Mouse (Mus musculus): Measurements from ENCODE around the gene Adal. TPM values are rescaled to one million over a fixed set of nuclear protein-coding genes. Genes with fewer than 3 reads are reported as not detected.

Gene Adal
- total and polyA plus RNA-seq, 3 experiments = 4.6 to 9.1 (median 8.6) TPM

GRCm38 (mm10) chr2:121139266-121140017, 786 bp upstream of the Adal start:
- peak overlapping the region; percentile 99 for H3K27ac ChIP-seq
- H3K4me3 ChIP-seq = peak overlapping the region; percentile 88
- 9% methylated on average over 29 of the region's 29 CpGs for WGBS
- intact Hi-C loops (cut with DNase I) = loop anchor here (1.0 kb wide), 1 partner anchor 31 kb away; the partner anchor contains the start of gene Tubgcp4
- peak; percentile 64; the same call in 1 of the 2 replicates for TF ChIP-seq EP300 (IDR thresholded peaks at IDR 0.05; ENCODE audit: insufficient read depth, low read depth, low read length)
- peak; percentile 37; the same call in 1 of the 2 replicates for TF ChIP-seq POLR2A (IDR thresholded peaks at IDR 0.05; ENCODE audit: insufficient read depth, low read depth, low read length)
- no peak for TF ChIP-seq CTCF (IDR thresholded peaks at IDR 0.05)
- H3K4me1 ChIP-seq (ENCODE audit: control insufficient read depth, insufficient read depth, low read length) = peaks cover 9% of the 10 kb centered on the region
- no peaks in the 10 kb centered on the region for H3K27me3 ChIP-seq (ENCODE audit: control insufficient read depth, insufficient read depth, low read length)
- DNase-seq = peak; percentile 58 to 70
- H3K36me3 ChIP-seq (ENCODE audit: control insufficient read depth, insufficient read depth, low read length) = peaks cover 17% of the 10 kb centered on the region
- peak overlapping the region; percentile 82 for H3K9ac ChIP-seq (ENCODE audit: low read depth, low read length)
- no peaks in the 10 kb centered on the region for H3K79me2 ChIP-seq (replicated peaks; ENCODE audit: control insufficient read depth, insufficient read depth, low read length)

- peaks cover 9% of the 10 kb centered on the region for H3K4me1 ChIP-seq (ENCODE audit: control insufficient read depth, insufficient read depth, low read length)
- H3K79me2 ChIP-seq (replicated peaks; ENCODE audit: control insufficient read depth, insufficient read depth, low read length) = no peaks in the 10 kb centered on the region
- 65% methylated on average over 16 of the region's 16 CpGs for WGBS
- H3K4me3 ChIP-seq = peak overlapping the region; percentile 88
- no peak for DNase-seq
- peak overlapping the region; percentile 82; the same call in 1 of the 2 replicates for H3K9ac ChIP-seq (ENCODE audit: low read depth, low read length)
- no peaks in the 10 kb centered on the region for H3K27me3 ChIP-seq (ENCODE audit: control insufficient read depth, insufficient read depth, low read length)
- TF ChIP-seq EP300 (IDR thresholded peaks at IDR 0.05; ENCODE audit: insufficient read depth, low read depth, low read length) = no peak
- no peak for TF ChIP-seq POLR2A (IDR thresholded peaks at IDR 0.05; ENCODE audit: insufficient read depth, low read depth, low read length)
- no peak for TF ChIP-seq CTCF (IDR thresholded peaks at IDR 0.05)
- peak overlapping the region; percentile 99 for H3K27ac ChIP-seq
- intact Hi-C loops (cut with DNase I) = no loop called here
- H3K36me3 ChIP-seq (ENCODE audit: control insufficient read depth, insufficient read depth, low read length) = peaks cover 17% of the 10 kb centered on the region
These were observed 1.2 kb downstream of the Adal start for GRCm38 (mm10) chr2:121141216-121142035.

DNA sequence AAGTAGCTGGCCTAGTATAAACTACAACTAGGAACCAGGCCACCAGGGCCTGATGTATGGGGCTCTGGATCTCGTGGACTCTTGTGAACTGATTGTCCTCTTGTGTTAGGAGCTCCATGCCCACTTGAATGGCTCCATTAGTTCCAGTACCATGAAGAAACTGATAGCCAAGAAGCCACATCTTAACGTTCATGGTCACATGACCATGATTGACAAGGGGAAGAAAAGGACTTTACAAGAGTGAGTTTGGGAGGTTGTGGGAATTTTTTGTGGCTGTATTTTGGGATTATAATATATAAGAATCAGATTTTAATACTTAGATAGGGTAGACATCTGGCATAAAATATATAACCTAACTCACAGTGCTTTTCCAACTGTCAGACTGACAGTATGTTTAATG, 2.2 kb downstream of the Adal start:
- TF ChIP-seq POLR2A (IDR thresholded peaks at IDR 0.05; ENCODE audit: insufficient read depth, low read depth, low read length) (no peak), EP300 (IDR thresholded peaks at IDR 0.05; ENCODE audit: insufficient read depth, low read depth, low read length) (no peak), CTCF (IDR thresholded peaks at IDR 0.05) (no peak)
- H3K4me1 ChIP-seq (ENCODE audit: control insufficient read depth, insufficient read depth, low read length) = peaks cover 8% of the 10 kb centered on the region
- intact Hi-C loops (cut with DNase I) = no loop called here
- no peak overlapping the region for H3K27ac ChIP-seq
- no peak overlapping the region for H3K4me3 ChIP-seq
- no peaks in the 10 kb centered on the region for H3K27me3 ChIP-seq (ENCODE audit: control insufficient read depth, insufficient read depth, low read length)
- H3K79me2 ChIP-seq (replicated peaks; ENCODE audit: control insufficient read depth, insufficient read depth, low read length) = no peaks in the 10 kb centered on the region
- 66% methylated on average over 2 of the region's 2 CpGs for WGBS
- DNase-seq = no peak
- no peak overlapping the region for H3K9ac ChIP-seq (ENCODE audit: low read depth, low read length)
- peaks cover 16% of the 10 kb centered on the region for H3K36me3 ChIP-seq (ENCODE audit: control insufficient read depth, insufficient read depth, low read length)

GRCm38 (mm10) chr2:121149679-121150078, 9.5 kb downstream of the Adal start:
- H3K79me2 ChIP-seq (replicated peaks; ENCODE audit: control insufficient read depth, insufficient read depth, low read length) = no peaks in the 10 kb centered on the region
- H3K4me1 ChIP-seq (ENCODE audit: control insufficient read depth, insufficient read depth, low read length) = no peaks in the 10 kb centered on the region
- no peak overlapping the region for H3K27ac ChIP-seq
- H3K27me3 ChIP-seq (ENCODE audit: control insufficient read depth, insufficient read depth, low read length) = no peaks in the 10 kb centered on the region
- TF ChIP-seq CTCF (IDR thresholded peaks at IDR 0.05) (no peak), EP300 (IDR thresholded peaks at IDR 0.05; ENCODE audit: insufficient read depth, low read depth, low read length) (no peak), POLR2A (IDR thresholded peaks at IDR 0.05; ENCODE audit: insufficient read depth, low read depth, low read length) (no peak)
- intact Hi-C loops (cut with DNase I) = no loop called here
- DNase-seq = no peak
- no peak overlapping the region for H3K9ac ChIP-seq (ENCODE audit: low read depth, low read length)
- H3K36me3 ChIP-seq (ENCODE audit: control insufficient read depth, insufficient read depth, low read length) = peaks cover 2% of the 10 kb centered on the region
- WGBS = 84% methylated on average over 5 of the region's 5 CpGs
- H3K4me3 ChIP-seq = no peak overlapping the region

DNA sequence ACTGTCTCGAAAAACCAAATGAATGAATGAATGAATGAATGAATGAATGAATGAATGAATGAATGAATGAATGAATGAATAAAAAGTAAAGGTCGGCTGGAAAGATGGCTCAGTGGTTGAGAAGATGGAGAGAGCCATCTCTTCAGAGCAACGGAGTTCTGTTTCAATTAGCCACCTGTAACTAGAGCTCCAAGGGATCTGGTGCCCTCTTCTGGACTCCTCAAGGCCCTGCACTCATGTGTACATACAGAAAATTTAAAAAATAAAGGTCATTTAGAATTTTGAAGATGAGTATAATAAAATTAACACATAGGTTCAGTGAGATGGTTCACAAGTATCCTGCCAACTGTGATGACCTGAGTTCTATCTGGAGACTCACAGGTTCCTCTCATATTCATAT, 12.9 kb downstream of the Adal start:
- peaks cover 2% of the 10 kb centered on the region for H3K36me3 ChIP-seq (ENCODE audit: control insufficient read depth, insufficient read depth, low read length)
- no peak overlapping the region for H3K27ac ChIP-seq
- no peak overlapping the region for H3K4me3 ChIP-seq
- intact Hi-C loops (cut with DNase I) = no loop called here
- no peak overlapping the region for H3K9ac ChIP-seq (ENCODE audit: low read depth, low read length)
- no peaks in the 10 kb centered on the region for H3K4me1 ChIP-seq (ENCODE audit: control insufficient read depth, insufficient read depth, low read length)
- TF ChIP-seq CTCF (IDR thresholded peaks at IDR 0.05) = peak; percentile 48
- TF ChIP-seq EP300 (IDR thresholded peaks at IDR 0.05; ENCODE audit: insufficient read depth, low read depth, low read length) = no peak
- WGBS = 87% methylated on average over 3 of the region's 3 CpGs
- no peaks in the 10 kb centered on the region for H3K27me3 ChIP-seq (ENCODE audit: control insufficient read depth, insufficient read depth, low read length)
- no peak for DNase-seq
- no peaks in the 10 kb centered on the region for H3K79me2 ChIP-seq (replicated peaks; ENCODE audit: control insufficient read depth, insufficient read depth, low read length)

Measured in heart, adult 2 months (tissue).